Mouse (Mus musculus) embryo, embryonic 11.5 days (tissue): ENCODE data around the gene Nipal3.

ENCODE experiments used
- DNase-seq: peaks from one replicate; pipeline ENCODE4 v3.0.0-alpha.2; 2012; ENCODE audit warnings: low read depth, low spot score

The Nipal3 gene

GRCm38 (mm10) chr4:135494521-135495396 is at the start of gene Nipal3, which contains the start of gene Stpg1:
TSS of gene Nipal3 (minus strand) at chr4:135495038.
TSS of gene Stpg1 (plus strand) at chr4:135494790.
- peak; percentile 87 for DNase-seq

- no peak for DNase-seq
Observed at GRCm38 (mm10) chr4:135544284-135544683, 49.4 kb upstream of the Nipal3 start.

- DNase-seq = no peak
Observed at GRCm38 (mm10) chr4:135540057-135540456, 45.2 kb upstream of the Nipal3 start.

- DNase-seq = no peak
Observed at GRCm38 (mm10) chr4:135539056-135539455, 44.2 kb upstream of the Nipal3 start.

- no peak for DNase-seq
Observed at GRCm38 (mm10) chr4:135535021-135535420, 40.2 kb upstream of the Nipal3 start.

GRCm38 (mm10) chr4:135533001-135533400 is 38.2 kb upstream of the Nipal3 start:
- no peak for DNase-seq

- DNase-seq = no peak
Observed at GRCm38 (mm10) chr4:135531771-135532613, 37.2 kb upstream of the Nipal3 start.

GRCm38 (mm10) chr4:135531236-135531635 is 36.4 kb upstream of the Nipal3 start:
- no peak for DNase-seq

GRCm38 (mm10) chr4:135530270-135530669 is 35.4 kb upstream of the Nipal3 start:
- DNase-seq = no peak

- no peak for DNase-seq
Observed at GRCm38 (mm10) chr4:135526039-135526710, 31.3 kb upstream of the Nipal3 start.

- no peak for DNase-seq
Observed at GRCm38 (mm10) chr4:135525057-135525456, 30.2 kb upstream of the Nipal3 start.

- no peak for DNase-seq
Observed at GRCm38 (mm10) chr4:135523939-135524338, 29.1 kb upstream of the Nipal3 start.

GRCm38 (mm10) chr4:135520421-135520820 is 25.6 kb upstream of the Nipal3 start:
- no peak for DNase-seq

GRCm38 (mm10) chr4:135518135-135518534 is 23.3 kb upstream of the Nipal3 start:
- no peak for DNase-seq

GRCm38 (mm10) chr4:135516351-135517316 is 21.8 kb upstream of the Nipal3 start:
- no peak for DNase-seq

GRCm38 (mm10) chr4:135514925-135515324 is 20.1 kb upstream of the Nipal3 start:
- DNase-seq = no peak

- no peak for DNase-seq
Observed at GRCm38 (mm10) chr4:135513865-135514264, 19.0 kb upstream of the Nipal3 start.

- no peak for DNase-seq
Observed at GRCm38 (mm10) chr4:135509515-135509914, 14.7 kb upstream of the Nipal3 start.

- DNase-seq = peak; percentile 78
Observed at GRCm38 (mm10) chr4:135508419-135509039, 13.7 kb upstream of the Nipal3 start.
